Mouse (Mus musculus): ENCODE measurements around the gene Jrkl.

Jrkl gene

DNA sequence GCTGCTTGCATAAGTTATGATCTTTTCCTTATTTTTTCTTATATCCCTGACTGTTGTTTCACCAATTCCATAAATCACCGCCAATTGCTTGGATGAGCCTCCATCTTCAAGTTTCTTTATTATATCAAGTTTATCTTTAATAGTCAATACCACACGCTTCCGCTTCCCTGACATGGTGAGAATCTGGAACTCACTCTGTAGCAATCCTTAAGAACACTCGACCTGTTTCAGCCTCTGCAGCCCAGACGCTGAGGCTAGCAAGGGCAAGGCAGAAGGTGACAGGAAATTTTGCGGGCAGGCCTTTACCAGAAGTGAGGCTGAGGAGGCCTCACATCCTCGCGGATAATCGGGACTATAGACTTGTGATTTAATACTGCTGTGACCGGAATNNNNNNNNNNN is at the start of gene Jrkl:
Gene Jrkl, minus strand, starts transcription at position 349 of the 400 bp plus-strand sequence.
- DNase-seq (ENCODE audit: low spot score), result peak; percentile 31

DNA sequence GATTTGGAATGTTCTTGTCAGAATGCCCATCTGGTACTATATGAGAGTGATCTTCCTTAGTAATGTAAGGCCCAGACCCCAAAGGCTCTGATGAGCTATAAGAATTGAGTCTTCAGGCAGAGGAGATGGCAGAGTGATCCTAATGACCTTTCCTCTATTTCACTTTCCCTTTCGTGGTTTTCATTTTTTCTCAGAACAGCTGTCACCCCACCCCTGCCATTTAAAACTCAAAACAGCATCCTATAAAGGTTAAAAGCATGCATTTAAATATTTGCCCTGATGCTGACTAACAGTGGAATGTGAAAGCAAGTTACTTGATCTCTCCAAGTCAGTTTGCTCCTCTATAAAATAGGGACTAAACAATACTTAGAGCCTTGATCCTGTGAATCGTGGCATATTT is 41.9 kb upstream of the Jrkl start:
- DNase-seq (ENCODE audit: low spot score), result no peak

DNA sequence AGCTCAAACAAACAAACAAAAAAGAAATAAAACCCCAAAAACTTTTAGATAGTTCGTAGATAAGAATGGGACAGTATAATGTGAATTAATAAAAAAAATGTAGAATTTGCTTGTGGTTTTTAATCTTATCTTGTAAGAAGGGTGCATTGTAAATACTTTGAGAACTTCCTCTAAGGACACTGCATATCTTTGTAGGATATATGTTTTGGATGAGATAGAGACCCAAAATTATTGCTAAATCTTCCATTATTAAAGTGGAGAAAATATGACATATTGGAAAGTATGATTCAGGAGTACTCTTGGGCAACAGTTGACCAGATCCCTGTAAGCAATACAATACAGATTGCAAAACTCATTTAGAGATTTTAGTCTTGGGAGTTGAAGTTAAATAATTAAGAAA is 27.6 kb upstream of the Jrkl start:
- DNase-seq (ENCODE audit: low spot score), result no peak

DNA sequence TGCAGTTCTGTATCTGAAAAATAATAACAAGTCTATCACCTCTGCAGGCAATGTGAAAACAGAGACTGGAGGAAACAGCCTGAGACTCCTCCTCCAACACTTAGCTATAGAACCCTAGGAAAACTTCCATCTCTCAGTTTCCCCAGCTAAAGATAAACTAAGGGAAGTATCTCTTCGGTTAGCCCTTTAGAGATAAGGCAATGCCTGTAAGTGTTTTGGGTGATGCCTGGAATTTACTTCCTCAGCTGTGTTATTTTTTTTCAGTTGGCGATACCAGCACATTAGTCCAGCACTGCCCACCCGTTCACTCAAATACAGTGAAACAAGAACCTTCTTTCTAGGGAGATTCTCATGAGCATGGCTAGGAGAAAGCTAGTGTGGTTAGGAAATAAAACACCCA is 15.4 kb upstream of the Jrkl start:
- DNase-seq (ENCODE audit: low spot score), result no peak

DNA sequence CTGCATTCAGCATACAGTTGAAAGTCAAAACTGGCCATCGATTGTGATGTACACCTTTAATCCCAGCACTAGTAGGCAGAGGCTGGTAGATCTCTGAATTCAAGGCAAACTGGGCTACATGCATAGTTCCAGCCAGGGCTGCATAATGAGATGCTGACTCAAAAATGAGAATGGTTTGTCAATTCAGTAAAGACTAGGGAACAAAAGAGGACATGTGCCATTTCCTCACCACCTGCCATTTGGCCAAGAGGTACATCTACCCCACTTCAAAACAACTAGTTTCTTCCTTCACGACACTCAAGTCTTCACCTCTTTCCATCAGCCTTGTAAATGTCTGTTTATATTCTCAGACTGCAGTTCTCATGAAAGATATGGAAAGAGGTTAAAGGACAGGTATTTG is 12.5 kb upstream of the Jrkl start:
- DNase-seq (ENCODE audit: low spot score), result no peak

DNA sequence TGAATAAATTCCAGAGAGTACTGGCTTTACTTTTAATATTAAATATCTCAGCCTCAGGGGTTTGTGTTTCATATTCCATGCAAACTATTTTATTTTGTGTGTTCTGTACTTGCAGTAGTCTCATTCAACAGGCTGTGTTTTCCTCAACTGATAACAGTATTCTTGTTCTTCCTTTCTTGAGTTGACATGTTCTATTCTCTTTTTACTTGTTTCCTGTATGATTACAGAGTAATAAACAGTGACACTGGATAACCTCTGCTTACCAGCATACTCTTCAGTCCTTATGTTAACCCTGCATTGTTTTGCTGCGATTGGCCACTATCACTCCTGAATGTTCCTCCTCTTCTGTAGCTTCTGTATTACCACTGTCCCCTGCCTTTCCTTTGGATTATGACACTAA is 11.1 kb upstream of the Jrkl start:
- DNase-seq (ENCODE audit: low spot score), result no peak

DNA sequence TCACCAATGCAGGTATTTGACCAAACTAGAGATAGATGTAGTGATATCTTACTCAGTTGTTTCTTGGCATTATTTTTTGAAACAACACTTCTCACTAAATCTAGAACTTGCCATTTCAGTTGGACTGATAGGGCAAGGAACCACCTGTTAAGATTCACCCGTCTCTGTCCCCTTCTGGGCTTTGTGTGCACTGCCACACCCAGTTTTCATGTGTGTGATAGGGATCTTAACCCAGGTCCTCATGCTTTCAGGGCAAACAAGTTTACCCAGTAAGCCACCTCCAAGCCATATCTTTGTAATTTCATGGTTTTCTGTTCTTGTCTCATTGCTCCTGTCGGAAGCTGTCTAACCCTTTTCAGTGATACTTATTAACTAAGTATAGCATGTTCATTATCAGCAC is 5.6 kb upstream of the Jrkl start:
- DNase-seq (ENCODE audit: low spot score), result no peak

DNA sequence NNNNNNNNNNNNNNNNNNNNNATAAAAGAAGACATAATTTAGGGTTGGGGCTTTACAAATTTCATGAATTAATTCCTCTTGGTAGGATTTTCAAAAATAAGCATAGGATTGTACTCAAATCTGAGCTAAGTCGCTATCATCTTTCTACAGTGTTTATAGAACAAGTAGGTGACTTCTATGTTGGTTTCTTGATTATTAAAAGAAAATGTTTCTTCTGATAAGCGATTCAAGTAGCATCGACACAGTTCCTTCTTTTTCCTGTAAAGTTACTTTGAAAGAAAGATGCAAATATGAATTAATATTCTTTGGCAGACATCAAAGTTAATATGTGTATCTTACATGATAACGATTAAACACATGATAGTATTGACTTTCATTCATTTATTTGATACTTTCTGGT is 2.5 kb upstream of the Jrkl start:
- no peak for DNase-seq (ENCODE audit: low spot score)

DNA sequence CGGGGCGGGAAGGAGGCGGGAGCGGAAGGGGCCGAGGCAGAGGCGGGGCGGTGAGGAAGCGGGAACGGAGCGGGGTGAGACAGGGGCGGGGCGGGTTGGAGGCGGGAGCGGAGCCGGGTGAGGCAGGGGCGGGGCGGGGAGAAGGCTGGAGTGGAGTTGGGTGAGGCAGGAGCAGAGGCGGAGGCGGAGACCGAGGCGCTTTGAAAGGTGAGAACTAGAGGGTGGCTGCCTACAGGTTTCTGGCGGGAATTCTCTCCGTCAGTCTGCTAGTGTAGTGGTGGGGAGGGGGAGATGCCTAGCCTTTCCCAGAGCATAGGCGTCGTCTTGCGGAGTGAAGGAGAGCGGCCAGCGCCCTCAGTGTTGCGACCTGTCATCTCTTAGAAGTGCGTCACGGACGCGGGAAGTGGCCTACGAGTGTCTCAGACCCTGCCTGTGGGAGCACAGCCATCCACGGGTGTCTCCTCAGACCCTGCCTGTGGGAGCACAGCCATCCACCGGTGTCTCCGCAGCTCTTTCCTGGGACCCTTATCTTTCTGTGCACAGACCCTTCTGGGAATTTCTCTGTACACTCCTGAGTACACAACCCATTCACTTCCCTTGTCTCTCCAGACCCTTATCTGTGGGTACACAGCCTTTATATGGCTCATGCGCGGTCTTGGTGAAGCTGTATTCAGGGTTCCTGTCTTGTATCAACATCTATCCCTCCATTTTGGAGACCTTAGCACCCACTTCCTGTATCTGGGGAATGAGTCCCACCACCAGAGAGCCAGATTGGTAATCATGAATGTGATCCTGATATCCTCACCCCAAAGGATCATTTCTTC is 1.4 kb upstream of the Jrkl start, which contains the start of gene Ccdc82:
Gene Ccdc82, plus strand, starts transcription at position 141 of the 824 bp plus-strand sequence.
- peak; percentile 88 for DNase-seq (ENCODE audit: low spot score)

DNA sequence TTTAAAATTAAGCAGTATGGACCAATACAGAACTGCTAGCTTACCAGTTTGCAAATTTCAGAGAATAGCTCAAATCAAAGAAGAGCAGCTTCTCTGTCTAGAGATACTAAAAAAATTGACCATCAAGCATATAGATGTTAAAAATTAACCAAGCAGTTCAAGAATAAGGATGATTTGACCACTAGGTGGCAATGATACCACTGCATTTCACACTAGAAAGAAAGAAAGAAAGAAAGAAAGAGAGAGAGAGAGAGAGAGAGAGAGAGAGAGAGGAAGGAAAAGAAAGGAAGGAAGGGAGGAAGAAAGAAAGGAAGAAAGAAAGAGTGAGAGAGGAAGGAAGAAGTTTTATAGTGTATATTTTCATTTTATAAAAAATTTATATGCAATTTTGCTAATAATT is 3.3 kb downstream of the Jrkl start:
- no peak for DNase-seq (ENCODE audit: low spot score)

DNA sequence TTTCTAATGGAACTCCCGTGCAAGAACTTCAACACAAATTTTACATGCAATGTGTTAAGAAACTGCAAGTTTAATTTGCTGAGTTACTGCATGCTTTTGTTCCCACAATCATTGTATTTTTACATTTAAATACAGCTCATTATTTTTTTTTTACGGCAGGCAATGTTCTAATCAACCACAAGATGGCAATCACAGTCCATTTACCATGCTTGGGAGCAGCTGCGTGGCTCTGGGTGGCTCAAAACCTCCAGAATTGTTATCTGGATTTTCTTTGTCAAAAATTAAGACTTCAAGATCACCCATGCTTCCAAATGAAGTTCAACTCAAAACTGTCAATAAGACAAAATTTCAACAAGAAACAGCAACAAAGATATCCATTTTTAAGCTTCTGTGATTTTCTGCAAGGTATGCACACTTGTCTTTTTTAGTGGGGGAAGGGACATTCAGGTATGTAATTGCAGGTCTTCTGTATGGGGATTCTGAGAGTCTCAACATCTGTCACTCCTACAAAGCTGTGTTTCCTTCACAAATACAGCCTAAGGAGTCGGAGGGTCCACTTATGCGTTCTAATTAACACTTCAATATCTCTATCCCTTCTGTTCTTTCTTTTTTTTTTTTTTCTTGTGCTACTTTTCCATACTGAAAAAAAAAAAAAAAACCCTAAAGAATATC is 13.9 kb downstream of the Jrkl start:
- no peak for DNase-seq (ENCODE audit: low spot score)

DNA sequence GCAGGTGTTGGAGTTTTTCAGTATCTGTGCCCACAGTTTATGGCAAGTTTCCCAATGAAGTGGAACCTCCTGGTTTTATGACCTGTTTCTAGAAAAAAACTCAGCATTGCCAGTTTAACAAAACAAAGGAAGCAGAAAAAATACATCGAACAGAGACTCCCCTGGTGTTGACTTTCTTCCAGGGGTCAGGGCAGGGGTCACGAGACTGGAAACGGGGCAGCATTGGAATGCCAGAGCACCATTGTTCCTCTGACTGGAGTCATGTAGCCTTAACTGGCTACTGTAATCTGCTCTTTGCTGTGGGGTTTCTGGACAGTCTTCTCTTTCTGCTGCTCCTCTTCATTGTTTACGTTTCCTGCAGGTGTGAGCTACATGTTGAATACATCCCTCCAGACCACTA is 15.1 kb downstream of the Jrkl start:
- no peak for DNase-seq (ENCODE audit: low spot score)

DNA sequence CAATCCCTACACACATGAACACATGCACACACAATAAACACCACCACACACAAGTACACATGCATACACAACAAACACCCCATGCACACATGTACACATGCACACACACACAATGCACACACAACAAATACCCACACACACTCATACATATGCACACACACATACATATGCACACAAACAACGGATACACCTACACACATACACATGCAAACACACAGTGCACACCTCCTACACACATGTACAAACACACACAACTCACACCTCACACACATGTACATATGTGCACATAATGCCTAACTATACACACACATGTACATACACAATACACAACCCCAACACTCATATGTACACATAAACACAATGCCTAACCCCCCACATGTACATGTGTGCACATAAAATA is 19.8 kb downstream of the Jrkl start:
- no peak for DNase-seq (ENCODE audit: low spot score)

DNA sequence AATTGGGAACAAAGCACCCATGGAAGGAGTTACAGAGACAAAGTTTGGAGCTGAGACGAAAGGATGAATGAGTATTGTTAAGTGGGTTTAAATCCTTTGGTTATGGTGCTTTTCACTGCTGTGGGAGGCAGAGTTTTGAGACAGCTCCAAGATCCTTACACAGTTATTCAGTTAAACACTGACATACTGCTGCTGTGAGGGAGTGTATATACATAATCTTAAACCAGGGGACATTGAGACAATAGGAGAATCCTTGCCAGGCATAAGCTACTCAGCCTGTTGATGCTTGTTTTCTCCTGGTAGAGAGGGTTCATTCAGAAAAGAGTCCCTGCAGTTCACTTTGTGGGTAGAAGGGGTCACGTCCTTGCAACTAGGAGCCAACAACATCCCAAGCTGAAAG is 39.3 kb downstream of the Jrkl start:
- DNase-seq (ENCODE audit: low spot score), result no peak

DNA sequence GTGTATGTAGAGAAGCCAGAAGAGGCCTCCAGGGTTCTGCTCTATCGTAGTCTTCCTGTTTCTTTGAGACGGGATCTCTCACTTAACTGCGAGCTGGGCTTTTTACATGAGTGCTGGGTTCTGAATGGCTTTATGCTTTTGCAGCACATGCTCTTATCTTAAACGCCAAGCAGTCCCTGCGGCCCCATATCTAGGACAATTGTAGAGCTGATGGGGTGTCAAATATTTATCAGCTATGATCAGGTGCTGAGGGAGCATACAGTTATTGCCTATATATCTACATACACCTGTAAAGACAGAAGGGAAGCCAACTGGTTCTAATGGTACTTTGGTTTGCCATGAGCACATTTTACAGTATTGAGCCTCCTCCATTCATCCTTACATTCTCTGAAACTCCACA is 41.9 kb downstream of the Jrkl start:
- DNase-seq (ENCODE audit: low spot score), result no peak

DNA sequence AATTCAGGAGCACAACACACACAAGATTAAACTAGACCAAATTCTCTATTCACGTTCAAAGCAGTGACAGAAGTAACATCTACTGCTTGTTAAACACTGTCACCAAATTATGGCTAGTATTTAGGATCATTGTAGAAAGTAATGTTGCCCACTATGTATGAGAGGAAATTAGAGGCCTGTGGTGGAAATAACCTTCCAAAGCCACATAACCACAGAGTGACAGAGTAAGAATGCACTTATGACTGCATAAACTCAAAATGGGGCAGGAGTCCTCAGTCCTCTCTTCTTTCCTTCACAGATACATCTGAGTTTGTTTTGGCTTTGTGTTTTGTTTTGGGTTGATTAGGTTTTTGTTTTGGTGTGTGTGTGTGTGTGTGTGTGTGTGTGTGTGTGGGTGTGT is 42.5 kb downstream of the Jrkl start:
- DNase-seq (ENCODE audit: low spot score), result no peak

DNA sequence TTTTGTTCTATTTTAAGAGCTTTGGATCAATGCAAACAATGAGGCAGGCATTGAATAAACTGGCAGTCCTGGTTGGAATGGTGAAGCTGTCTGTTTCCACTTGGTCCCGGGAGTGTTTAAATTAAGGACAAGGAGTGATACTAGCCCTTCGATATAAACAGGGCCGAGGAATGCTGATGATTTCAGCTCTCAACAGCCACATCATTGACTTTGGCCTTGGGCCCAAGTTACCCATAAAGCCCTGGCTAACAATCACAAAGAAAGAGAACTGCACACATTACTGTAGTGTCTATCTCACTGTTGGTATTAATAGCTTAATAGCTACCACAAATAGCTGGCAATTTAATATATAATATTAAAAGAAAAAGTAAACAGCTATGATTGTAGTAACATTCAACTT is 45.5 kb downstream of the Jrkl start:
- DNase-seq (ENCODE audit: low spot score), result no peak

DNA sequence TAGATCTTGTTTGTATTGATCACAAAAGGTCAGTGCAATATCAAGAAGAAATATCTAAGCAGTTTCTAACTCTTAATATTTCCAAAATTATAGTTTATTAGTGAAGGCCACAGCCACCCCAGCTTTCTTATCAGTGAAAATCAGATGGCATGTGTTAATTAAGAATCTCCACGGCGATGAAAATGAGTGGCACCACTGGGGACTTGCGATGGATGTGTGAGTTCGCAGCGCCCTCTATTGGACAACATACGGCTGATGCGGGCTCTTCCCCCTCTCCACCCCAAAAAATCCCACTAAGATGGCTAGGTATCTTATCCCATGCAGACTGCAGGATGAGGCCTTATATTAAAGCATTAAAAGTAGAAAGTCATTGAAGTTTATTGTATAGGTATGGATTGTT is 49.9 kb downstream of the Jrkl start:
- DNase-seq (ENCODE audit: low spot score), result no peak

DNA sequence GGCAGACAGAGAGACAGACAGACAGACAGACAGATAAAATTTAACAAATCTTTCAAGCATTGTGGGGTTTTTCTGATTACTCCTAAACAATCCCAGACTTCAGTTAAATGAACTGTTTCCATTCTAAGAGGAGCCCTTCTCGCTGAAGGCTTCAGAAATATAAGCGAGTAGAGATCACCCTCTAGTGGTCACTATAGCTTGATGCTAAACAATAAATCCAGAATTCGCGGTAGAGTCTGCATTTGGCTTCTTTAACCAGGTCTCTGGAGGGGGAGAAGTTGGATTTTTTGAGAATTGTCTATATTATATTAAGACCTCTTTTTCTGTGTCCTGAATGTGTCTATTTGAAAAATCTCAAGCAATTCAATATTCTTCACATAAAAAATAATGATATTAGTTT is 50.4 kb downstream of the Jrkl start:
- no peak for DNase-seq (ENCODE audit: low spot score)

DNA sequence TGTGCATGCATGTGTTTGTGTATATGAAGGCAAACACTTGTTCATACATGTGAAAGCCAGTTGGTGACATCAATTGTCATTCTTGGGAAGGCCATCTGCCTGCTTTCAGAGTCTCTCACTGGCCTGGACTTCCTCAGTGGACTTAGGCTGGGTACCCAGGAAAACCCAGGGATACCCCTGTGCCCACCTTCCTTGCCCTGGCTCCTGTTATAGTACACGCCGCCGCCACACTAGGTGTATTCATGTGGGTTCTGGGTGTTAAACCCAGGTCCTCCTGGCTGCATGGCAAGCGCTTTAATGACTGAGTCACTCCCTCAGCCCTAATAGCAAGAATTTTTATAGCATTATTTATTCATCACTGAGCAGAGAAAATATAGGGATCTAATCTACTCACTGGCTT is 51.0 kb downstream of the Jrkl start:
- DNase-seq (ENCODE audit: low spot score), result no peak

All from testis, postnatal 14 days (tissue).